Mouse (Mus musculus): Measurements from ENCODE around the gene Cldn2.
A peak's percentile ranks its signal among the peaks of the same experiment; 100 is the strongest.
"Not testable (repeated sequence)": the region's sequence is repeated elsewhere in the genome, so short reads cannot be mapped to it uniquely, and the experiment has no call there.

The Cldn2 gene

DNA sequence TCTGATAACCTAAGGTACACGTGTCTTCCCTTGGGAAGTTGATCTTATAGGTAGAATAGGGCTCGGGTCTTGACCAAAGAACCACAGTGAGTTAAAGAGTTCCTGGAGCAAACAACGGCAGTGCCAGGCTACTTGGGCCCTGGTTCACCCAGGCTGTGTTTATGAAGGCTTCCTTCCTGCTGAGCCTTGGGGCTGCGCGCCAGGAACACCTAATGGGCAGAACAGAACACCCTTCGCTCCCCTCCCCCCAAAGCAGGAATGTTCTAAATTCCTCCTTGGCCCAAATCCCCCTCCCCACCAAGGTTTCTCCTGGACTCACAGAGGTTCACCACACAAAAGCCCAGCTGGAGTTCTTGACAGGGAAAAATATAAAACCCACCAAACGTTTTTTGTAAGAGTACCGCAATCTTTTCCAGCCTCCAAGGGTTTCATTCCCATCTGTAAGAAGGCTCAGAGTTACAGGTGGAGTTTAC is at the start of gene Cldn2:
TSS of gene Cldn2 (plus strand) at position 423 of the 473 bp plus-strand sequence.
- DNase-seq (ENCODE audit: low read depth): no peak

- DNase-seq (ENCODE audit: low read depth): peak; percentile 60
These were observed 48.8 kb upstream of the Cldn2 start for GRCm38 (mm10) chrX:139751855-139752254.

- DNase-seq (ENCODE audit: low read depth): not testable (repeated sequence)
These were observed 42.0 kb upstream of the Cldn2 start for GRCm38 (mm10) chrX:139758634-139759033.

DNA sequence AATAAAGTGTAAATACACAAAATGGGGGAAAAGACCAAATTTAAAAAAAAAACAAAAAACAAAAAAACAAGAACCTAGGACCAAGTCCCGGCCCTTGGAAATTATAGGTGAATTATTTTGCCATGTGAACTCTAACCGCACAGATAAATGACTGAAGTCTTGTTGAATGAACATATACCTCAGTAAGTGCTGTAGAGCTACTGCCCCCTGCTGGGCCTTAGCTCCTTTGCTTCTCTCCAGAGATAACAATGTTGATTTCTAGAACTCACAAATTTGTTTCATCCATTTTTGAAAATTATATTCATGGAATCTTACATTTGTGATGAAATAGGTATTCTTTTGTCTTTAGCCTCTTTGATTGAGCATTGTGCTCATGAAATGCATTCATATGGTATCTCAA is 38.1 kb upstream of the Cldn2 start:
- DNase-seq (ENCODE audit: low read depth): peak; percentile 44

DNA sequence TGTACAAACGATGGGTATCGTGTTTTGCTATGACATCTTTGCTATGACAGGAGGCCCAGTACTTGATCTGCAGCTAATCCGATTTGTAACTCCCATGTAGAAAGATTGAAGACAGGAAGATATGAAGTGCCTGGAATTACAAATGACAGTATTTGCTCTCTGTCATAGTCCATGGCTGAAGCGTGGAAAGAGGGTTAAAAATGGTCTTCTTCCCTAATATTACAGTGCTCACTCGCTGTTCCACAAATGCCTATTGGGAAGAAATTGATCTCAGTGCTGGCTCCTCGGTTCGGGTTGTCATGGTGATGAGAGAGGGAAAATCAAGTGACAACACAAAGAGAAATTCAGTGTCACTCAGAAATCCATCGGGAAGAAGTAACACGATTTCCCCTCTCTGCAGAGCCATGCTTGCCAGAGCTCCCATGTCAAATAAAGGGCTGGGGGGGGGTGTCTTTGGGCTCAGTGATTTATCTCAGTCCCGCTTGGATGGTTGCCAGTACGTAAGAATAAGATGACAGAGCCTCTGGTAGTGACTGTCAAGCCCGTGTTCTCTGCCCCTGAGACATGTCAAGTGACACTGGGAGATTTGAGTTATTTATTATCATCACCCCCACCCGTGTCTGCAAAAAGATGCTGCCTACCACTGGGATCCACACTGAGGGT is 30.5 kb upstream of the Cldn2 start:
- no peak for DNase-seq (ENCODE audit: low read depth)

- DNase-seq (ENCODE audit: low read depth): peak; percentile 63
These were observed 26.1 kb upstream of the Cldn2 start for GRCm38 (mm10) chrX:139774309-139775083.

- no peak for DNase-seq (ENCODE audit: low read depth)
These were observed 25.5 kb upstream of the Cldn2 start for GRCm38 (mm10) chrX:139775084-139775612.

- DNase-seq (ENCODE audit: low read depth): no peak
These were observed 23.3 kb upstream of the Cldn2 start for GRCm38 (mm10) chrX:139777357-139777756.

DNA sequence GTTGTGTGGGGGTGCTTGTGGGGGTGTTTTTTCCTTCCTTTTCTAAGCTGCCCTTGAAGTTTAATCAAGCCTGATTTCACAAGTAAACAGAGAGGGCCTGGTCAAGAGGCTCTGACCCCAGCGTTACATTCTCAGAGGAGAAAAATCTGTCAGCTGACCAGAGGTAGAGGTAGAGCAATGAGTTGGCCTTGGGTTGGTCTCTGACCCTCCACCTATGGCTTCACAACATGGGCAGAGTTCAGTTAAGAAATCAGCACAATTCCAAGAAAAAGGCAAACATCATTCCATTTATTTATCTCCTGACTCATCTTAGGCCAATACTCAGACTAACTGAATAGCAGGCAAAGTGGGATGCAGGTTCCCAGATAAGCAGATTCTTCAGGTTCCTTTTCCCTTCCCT is 21.7 kb upstream of the Cldn2 start:
- DNase-seq (ENCODE audit: low read depth): no peak

DNA sequence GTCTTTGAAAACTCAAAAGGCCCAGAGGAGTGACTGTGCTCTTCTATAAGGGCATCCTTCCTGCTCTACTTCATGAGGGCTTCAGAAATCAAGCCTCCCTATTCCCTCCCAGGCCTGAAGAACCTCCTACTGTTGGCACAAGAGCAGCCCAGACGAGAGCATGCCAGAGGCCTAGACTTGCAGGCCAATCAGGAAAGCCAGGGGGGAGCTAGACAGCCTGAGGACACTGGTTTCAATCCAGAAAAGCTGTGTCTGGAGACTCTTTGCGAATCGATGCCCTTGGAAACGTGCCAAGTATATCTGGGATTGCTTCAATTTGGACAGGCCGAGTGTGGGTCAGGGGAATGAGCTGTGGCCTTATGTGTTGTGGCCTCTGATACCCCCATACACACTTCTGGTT is 21.2 kb upstream of the Cldn2 start:
- DNase-seq (ENCODE audit: low read depth): no peak

DNA sequence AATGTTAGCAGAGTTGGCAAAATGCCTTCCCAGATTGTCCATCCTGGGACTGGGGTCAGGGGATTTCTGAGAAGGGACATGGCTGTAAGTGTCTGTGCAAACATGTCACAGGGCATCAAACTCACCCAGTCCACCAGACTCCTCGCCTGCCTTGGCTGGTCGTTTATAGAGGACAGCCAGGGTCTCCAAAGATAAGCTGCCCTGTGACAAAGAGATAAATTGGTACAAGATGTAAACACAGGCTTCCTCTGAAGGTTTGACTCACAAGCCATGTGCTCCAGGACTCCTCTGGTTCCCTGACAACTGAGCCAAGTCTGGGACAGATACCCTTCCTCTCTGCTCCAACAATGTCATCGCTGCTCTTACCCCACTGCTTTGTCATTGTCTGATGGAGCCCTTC is 19.6 kb upstream of the Cldn2 start:
- DNase-seq (ENCODE audit: low read depth): no peak

DNA sequence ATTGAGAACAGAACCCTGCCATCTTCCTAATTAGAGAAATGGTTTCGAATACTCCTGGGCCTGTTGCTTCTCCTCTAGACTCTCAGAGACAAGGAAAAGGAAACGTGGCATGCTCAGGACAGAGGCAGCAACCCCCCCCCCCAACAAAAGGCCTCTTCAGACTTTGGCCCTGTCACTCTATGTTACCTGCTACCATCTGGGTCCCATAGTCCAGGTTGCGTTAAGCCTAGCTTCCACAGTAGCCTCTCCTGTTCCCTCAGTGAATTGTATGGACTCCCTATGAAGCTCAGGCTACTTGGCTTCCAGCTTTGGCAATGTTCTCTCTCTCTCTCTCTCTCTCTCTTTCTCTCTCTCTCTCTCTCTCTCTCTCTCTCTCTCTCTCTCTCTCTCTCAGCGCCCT is 19.1 kb upstream of the Cldn2 start:
- no peak for DNase-seq (ENCODE audit: low read depth)

DNA sequence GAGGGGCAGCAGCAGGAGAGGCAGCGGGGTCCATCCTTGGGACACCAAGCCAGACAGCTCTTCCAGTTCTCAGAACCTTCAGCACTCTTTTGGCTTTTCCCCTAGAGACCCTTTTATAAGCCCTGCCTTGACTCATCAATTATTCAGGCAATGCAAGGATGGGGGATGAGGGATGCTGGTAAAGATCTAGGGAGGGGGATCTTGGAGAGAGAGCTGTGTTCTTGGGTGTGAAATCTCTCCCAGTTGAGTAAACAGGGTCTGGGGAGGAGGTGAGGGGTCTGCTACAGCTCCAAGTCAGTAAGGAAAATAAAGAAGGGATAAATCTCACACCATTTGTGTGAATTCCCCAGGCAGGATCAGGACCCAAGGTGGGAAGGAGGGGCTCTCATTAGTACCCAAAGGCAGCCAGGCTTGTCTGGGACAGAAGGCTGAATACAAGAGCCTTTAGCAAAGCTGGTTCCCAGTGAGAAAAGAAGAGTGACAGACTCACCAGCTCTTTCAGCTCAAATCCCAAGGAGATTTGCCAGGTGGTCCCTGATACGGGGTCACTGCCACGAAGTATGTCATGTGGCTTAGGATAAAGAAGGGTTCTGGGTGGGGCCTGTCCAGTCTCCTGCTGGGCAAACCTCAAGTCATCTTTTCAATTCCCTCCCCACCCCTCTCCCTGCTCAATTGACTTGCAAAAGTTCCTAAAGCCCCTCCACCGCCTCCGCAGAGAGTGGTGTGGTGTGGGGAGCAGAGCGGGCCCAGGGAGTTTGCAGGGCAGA is 18.2 kb upstream of the Cldn2 start, which contains the start of gene Ripply1:
TSS of gene Ripply1 (minus strand) at position 76 of the 767 bp plus-strand sequence.
- no peak for DNase-seq (ENCODE audit: low read depth)

GRCm38 (mm10) chrX:139783045-139783422 is 17.6 kb upstream of the Cldn2 start:
- no peak for DNase-seq (ENCODE audit: low read depth)

DNA sequence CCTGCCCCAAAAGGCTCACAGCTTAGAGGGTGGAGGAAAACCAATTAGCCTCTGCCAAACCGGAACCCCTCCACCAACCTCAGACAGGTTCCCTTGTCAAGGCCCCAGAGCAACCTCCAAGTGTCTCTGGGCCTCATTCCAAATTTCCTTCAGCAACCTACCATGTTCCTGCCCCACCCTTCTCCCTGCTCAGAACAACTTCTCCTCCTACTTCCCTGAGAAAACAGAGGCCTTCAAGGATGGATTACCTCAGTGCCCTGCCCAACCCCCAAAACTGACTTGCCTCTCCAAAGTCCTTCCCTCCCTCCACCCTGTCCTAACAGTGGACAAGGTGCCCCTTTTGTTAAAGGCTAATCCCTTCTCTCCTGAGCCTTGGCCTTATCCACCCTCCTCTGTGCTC is 14.9 kb upstream of the Cldn2 start:
- no peak for DNase-seq (ENCODE audit: low read depth)

- DNase-seq (ENCODE audit: low read depth): no peak
These were observed 6.4 kb upstream of the Cldn2 start for GRCm38 (mm10) chrX:139794072-139794845.

DNA sequence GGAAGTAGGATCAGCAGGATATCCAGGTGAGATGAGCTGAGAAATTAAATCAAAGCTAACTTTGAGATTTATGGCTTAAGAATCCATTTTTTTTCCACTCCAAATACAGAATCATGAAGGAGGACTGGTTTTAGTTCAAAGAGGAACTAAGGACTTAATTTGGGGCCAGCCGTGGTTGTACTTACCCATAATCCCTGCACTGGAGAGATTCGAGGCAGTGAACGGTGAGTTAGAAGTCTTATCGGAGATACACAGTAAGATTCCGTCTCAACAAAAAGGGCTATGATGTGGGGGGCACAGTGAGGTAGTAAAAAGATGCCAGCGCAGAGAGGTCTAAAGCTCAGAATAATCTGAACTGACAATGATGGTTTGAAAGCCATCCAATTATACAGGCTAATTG is 4.6 kb upstream of the Cldn2 start:
- DNase-seq (ENCODE audit: low read depth): no peak

- DNase-seq (ENCODE audit: low read depth): peak; percentile 23
These were observed 2.8 kb upstream of the Cldn2 start for GRCm38 (mm10) chrX:139797875-139798274.

DNA sequence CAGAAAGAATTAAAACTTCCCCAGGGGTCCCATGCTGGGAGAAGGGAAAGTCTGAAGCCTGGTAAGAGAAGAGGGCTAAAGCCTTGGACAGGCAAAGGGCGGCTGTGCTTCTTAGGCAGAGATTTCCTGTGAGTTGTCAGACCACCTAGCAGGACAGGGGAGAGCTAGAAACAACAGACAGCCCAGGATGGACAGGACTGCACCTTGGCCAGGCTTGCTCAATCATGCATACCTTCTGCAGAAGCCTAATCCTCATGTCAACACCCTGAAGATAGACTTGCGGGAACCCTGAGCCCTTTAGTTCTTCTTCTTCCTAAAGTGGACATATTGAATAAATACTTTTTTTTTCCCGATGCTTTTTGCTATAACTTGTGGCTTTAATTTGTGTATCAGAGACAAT is 675 bp upstream of the Cldn2 start:
- no peak for DNase-seq (ENCODE audit: low read depth)

DNA sequence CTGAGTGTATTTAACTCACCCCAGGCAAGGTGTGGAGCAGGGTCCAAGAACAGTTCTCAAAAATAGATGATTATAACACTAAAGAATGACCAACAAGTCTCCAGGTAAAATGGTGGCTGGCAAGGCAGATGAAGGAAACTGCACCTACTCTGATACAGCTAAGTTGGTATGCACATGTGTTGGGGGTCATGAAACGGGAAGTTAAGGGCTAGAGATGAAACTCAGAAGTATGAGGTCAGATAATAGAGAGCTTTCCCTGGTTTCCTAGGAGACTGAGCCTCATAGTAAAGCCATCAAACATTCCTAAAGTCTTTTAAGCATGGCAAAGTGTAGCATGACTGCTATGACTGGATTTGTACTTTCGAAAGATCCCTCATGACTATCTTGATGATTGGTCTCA is 2.4 kb downstream of the Cldn2 start:
- DNase-seq (ENCODE audit: low read depth): no peak

DNA sequence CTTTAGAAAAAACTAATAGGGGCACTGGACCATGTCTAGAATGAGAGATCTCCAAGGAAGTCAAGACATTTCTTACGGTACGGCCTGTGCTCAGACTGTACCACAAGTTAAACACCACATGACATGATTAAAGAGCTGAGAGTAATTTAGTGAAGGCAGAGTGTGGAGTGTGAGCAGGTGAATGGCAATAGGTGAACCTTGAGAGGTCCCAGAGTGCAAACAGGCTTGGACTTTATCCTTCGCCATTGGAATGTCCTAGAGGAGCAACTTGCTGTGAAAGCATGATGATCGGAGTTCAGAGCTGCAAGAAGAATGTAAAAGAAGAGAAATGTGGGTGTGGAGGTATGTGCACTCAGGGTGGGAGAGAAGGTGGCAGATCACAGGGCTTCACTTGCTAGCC is 5.3 kb downstream of the Cldn2 start:
- no peak for DNase-seq (ENCODE audit: low read depth)

GRCm38 (mm10) chrX:139807391-139807790 is 6.8 kb downstream of the Cldn2 start:
- DNase-seq (ENCODE audit: low read depth): no peak
